Mouse (Mus musculus) CD4-positive, CD25-positive, alpha-beta regulatory T cell, adult 4 months (primary cell): ENCODE measurements around the gene Pdia6. TPM values are rescaled to one million over a fixed set of nuclear protein-coding genes. Genes with fewer than 3 reads are reported as not detected.
A peak's percentile ranks its signal among the peaks of the same experiment; 100 is the strongest.

ENCODE experiments used
- ATAC-seq: one replicate; pipeline ENCODE4 v1.8.0; 2017
- polyA plus RNA-seq, 2 experiments: library from polyadenylated mRNA; unstranded; fragments of 100-300 nt; shearing (Covaris generic); gene quantifications; one replicate each; pipeline ENCODE4 v1.2.1; 2017

The Pdia6 gene
- polyA plus RNA-seq, 2 experiments from 2014 or later: 165 to 229 TPM

- no peak for ATAC-seq
These were observed 1.5 kb upstream of the Pdia6 start for GRCm38 (mm10) chr12:17264826-17265225.

- ATAC-seq: peak; percentile 48
These were observed 287 bp downstream of the Pdia6 start for GRCm38 (mm10) chr12:17266673-17266990.

GRCm38 (mm10) chr12:17267316-17267715, 971 bp downstream of the Pdia6 start:
- no peak for ATAC-seq

GRCm38 (mm10) chr12:17271272-17271671, 4.9 kb downstream of the Pdia6 start:
- peak; percentile 16 for ATAC-seq

- ATAC-seq: no peak
These were observed 7.5 kb downstream of the Pdia6 start for GRCm38 (mm10) chr12:17273841-17274240.

GRCm38 (mm10) chr12:17288496-17288895, 22.2 kb downstream of the Pdia6 start:
- ATAC-seq: no peak

GRCm38 (mm10) chr12:17289060-17289459, 22.7 kb downstream of the Pdia6 start:
- ATAC-seq: no peak

- no peak for ATAC-seq
These were observed 23.6 kb downstream of the Pdia6 start for GRCm38 (mm10) chr12:17289913-17290312.

- ATAC-seq: no peak
These were observed 24.2 kb downstream of the Pdia6 start for GRCm38 (mm10) chr12:17290569-17290968.

GRCm38 (mm10) chr12:17296899-17297298, 30.6 kb downstream of the Pdia6 start:
- no peak for ATAC-seq

GRCm38 (mm10) chr12:17299902-17300301, 33.6 kb downstream of the Pdia6 start:
- ATAC-seq: no peak

- no peak for ATAC-seq
These were observed 39.1 kb downstream of the Pdia6 start for GRCm38 (mm10) chr12:17305445-17305844.

GRCm38 (mm10) chr12:17308246-17308645, 41.9 kb downstream of the Pdia6 start:
- no peak for ATAC-seq

- no peak for ATAC-seq
These were observed 44.8 kb downstream of the Pdia6 start for GRCm38 (mm10) chr12:17310852-17311839.

- ATAC-seq: no peak
These were observed 49.8 kb downstream of the Pdia6 start for GRCm38 (mm10) chr12:17316096-17316495.

- no peak for ATAC-seq
These were observed 51.6 kb downstream of the Pdia6 start for GRCm38 (mm10) chr12:17317970-17318369.

- no peak for ATAC-seq
These were observed 52.1 kb downstream of the Pdia6 start for GRCm38 (mm10) chr12:17318453-17318852.

- ATAC-seq: no peak
These were observed 58.5 kb downstream of the Pdia6 start for GRCm38 (mm10) chr12:17324549-17325470.

- no peak for ATAC-seq
These were observed 62.9 kb downstream of the Pdia6 start, which contains the start of gene Atp6v1c2 for GRCm38 (mm10) chr12:17329259-17329658. Gene Atp6v1c2 (minus strand): TSS chr12:17329359.

GRCm38 (mm10) chr12:17333459-17333858, 67.1 kb downstream of the Pdia6 start:
- no peak for ATAC-seq
